In genomic region chr2:156313153-156313552, GRCm38 (mm10) we compare ENCODE assay signal across 8 mouse cellular contexts. TPM values are rescaled to one million over a fixed set of nuclear protein-coding genes. Genes with fewer than 3 reads are reported as not detected.
DNase-seq lines count a peak whose midpoint lies in the region; ATAC-seq and TF ChIP-seq lines count a peak whose summit lies in the region.

No protein-coding gene starts in this region.

- peak; percentile 49 for TF ChIP-seq CTCF in intestine, postnatal 0 days (IDR thresholded peaks at IDR 0.05; ENCODE audit: low read depth)

- ATAC-seq in neural tube, embryonic 11.5 days (ENCODE audit: insufficient read depth, low FRiP score, low TSS enrichment): no peak
- no peak for ATAC-seq in embryonic facial prominence, embryonic 13.5 days (ENCODE audit: insufficient number of reproducible peaks, insufficient read depth, low FRiP score, low TSS enrichment, low read depth)
- ATAC-seq in intestine, postnatal 0 days: no peak
- no peak for ATAC-seq in megakaryocyte progenitor cell, adult 5-6 weeks (replicated peaks; ENCODE audit: poor library complexity)

- 63% methylated on average over 3 of the region's 3 CpGs for WGBS in neural tube, embryonic 11.5 days
- WGBS in embryonic facial prominence, embryonic 13.5 days: 54% methylated on average over 3 of the region's 3 CpGs
- 48% methylated on average over 3 of the region's 3 CpGs for WGBS in intestine, postnatal 0 days

- no peak for DNase-seq in neural tube, embryonic 11.5 days (ENCODE audit: low spot score)
- no peak for DNase-seq in neural tube, embryonic 10.5 days (ENCODE audit: extremely low spot score, low spot score)
- DNase-seq in splenic B cell, adult 2 months (ENCODE audit: low read depth, low spot score): peak; percentile 51
- DNase-seq in urinary bladder, postnatal 36 days (ENCODE audit: low spot score in 2 of 2): no peak
- DNase-seq in layer of hippocampus, postnatal 25 days (ENCODE audit: extremely low spot score in 1 of 2, low spot score in 1 of 2): no peak

- peak overlapping the region; percentile 90 for H3K4me3 ChIP-seq in neural tube, embryonic 11.5 days (ENCODE audit: low read depth, low read length)
- peak overlapping the region; percentile 94 for H3K4me3 ChIP-seq in embryonic facial prominence, embryonic 13.5 days
- peak overlapping the region; percentile 73 for H3K4me3 ChIP-seq in intestine, postnatal 0 days (ENCODE audit: low read depth, low read length)

- H3K4me1 ChIP-seq in neural tube, embryonic 11.5 days (ENCODE audit: control insufficient read depth, insufficient read depth, low read length): no peaks in the 10 kb centered on the region
- H3K4me1 ChIP-seq in embryonic facial prominence, embryonic 13.5 days: peaks cover 11% of the 10 kb centered on the region
- H3K4me1 ChIP-seq in intestine, postnatal 0 days (replicated peaks; ENCODE audit: control insufficient read depth, insufficient read depth, low read length): no peaks in the 10 kb centered on the region

- H3K4me2 ChIP-seq in neural tube, embryonic 11.5 days (ENCODE audit: low read depth): peak overlapping the region; percentile 73
- H3K4me2 ChIP-seq in embryonic facial prominence, embryonic 13.5 days: peak overlapping the region; percentile 83
- peak overlapping the region; percentile 79 for H3K4me2 ChIP-seq in intestine, postnatal 0 days (replicated peaks; ENCODE audit: low read depth)

- H3K27me3 ChIP-seq in neural tube, embryonic 11.5 days (ENCODE audit: control insufficient read depth, insufficient read depth, low read length): no peaks in the 10 kb centered on the region
- no peaks in the 10 kb centered on the region for H3K27me3 ChIP-seq in embryonic facial prominence, embryonic 13.5 days
- no peaks in the 10 kb centered on the region for H3K27me3 ChIP-seq in intestine, postnatal 0 days (replicated peaks; ENCODE audit: control insufficient read depth, insufficient read depth, low read length)
- H3K27me3 ChIP-seq in splenic B cell, adult 2 months (ENCODE audit: control insufficient read depth, insufficient read depth, low read length, poor library complexity, severe bottlenecking): no peaks in the 10 kb centered on the region

- H3K36me3 ChIP-seq in neural tube, embryonic 11.5 days (ENCODE audit: control insufficient read depth, insufficient read depth, low read length): no peaks in the 10 kb centered on the region
- H3K36me3 ChIP-seq in embryonic facial prominence, embryonic 13.5 days: peaks cover 16% of the 10 kb centered on the region; the same call in 1 of the 2 replicates
- no peaks in the 10 kb centered on the region; the same call in 1 of the 2 replicates for H3K36me3 ChIP-seq in intestine, postnatal 0 days (ENCODE audit: control insufficient read depth, insufficient read depth)
- peaks cover 5% of the 10 kb centered on the region; the same call in 1 of the 2 replicates for H3K36me3 ChIP-seq in splenic B cell, adult 2 months (ENCODE audit: control insufficient read depth, insufficient read depth, low read length, poor library complexity, severe bottlenecking)

- no peak overlapping the region for H3K9ac ChIP-seq in neural tube, embryonic 11.5 days (ENCODE audit: low read length)
- peak overlapping the region; percentile 97 for H3K9ac ChIP-seq in embryonic facial prominence, embryonic 13.5 days
- H3K9ac ChIP-seq in intestine, postnatal 0 days (ENCODE audit: low read depth, low read length): no peak overlapping the region

- H3K27ac ChIP-seq in neural tube, embryonic 11.5 days (ENCODE audit: low read depth, low read length): no peak overlapping the region
- H3K27ac ChIP-seq in embryonic facial prominence, embryonic 13.5 days: no peak overlapping the region
- H3K27ac ChIP-seq in intestine, postnatal 0 days (ENCODE audit: low read depth, low read length): no peak overlapping the region

- H3K9me3 ChIP-seq in neural tube, embryonic 11.5 days (ENCODE audit: control insufficient read depth, low read length): no peaks in the 10 kb centered on the region
- no peaks in the 10 kb centered on the region for H3K9me3 ChIP-seq in embryonic facial prominence, embryonic 13.5 days
- H3K9me3 ChIP-seq in intestine, postnatal 0 days (ENCODE audit: control insufficient read depth): no peaks in the 10 kb centered on the region

RNA-seq across cellular contexts. Expression of gene Scand1, which starts 0.6 kb away (rescaled TPM):
- polyA plus RNA-seq in neural tube, embryonic 11.5 days (2014; fragmentation: Nextera tagmentation; extraction: Ambion mirVana): 63.0 and 63.8 TPM in 2 replicates
- polyA plus RNA-seq in embryonic facial prominence, embryonic 13.5 days (2015; fragmentation: Nextera tagmentation; extraction: Ambion mirVana): 70.4 and 88.4 TPM in 2 replicates
- polyA plus RNA-seq in intestine, postnatal 0 days (2015; fragmentation: Nextera tagmentation; extraction: Ambion mirVana): 187 and 200 TPM in 2 replicates
- total RNA-seq in megakaryocyte progenitor cell, adult 5-6 weeks (2015): 1.8 and 4.2 TPM in 2 replicates
- total RNA-seq in megakaryocyte progenitor cell, adult 5-6 weeks (2017): 5.6 and 17.2 TPM in 2 replicates
- 100 to 1,000 TPM in 1 of 2 experiments, 10 to 100 TPM in 1; 99.6 to 114 TPM for total RNA-seq in layer of hippocampus, postnatal 25 days (2021)

RNA-seq across cellular contexts. Expression of gene Cnbd2, which starts 1.1 kb away (rescaled TPM):
- 3.1 and 3.2 TPM in 2 replicates for polyA plus RNA-seq in neural tube, embryonic 11.5 days (2014; fragmentation: Nextera tagmentation; extraction: Ambion mirVana)
- polyA plus RNA-seq in embryonic facial prominence, embryonic 13.5 days (2015; fragmentation: Nextera tagmentation; extraction: Ambion mirVana): 5.0 and 5.2 TPM in 2 replicates
- 9.4 and 9.6 TPM in 2 replicates for polyA plus RNA-seq in intestine, postnatal 0 days (2015; fragmentation: Nextera tagmentation; extraction: Ambion mirVana)
- 2.7 TPM in 2 replicates for total RNA-seq in megakaryocyte progenitor cell, adult 5-6 weeks (2015)
- total RNA-seq in megakaryocyte progenitor cell, adult 5-6 weeks (2017): 3.6 and 4.9 TPM in 2 replicates
- total RNA-seq in layer of hippocampus, postnatal 25 days (2021): 1 to 10 TPM; 4.3 to 4.6 TPM
